Mouse (Mus musculus) gastrocnemius, postnatal 36 days (tissue): ENCODE results near the gene Ppp3ca. TPM values are rescaled to one million over a fixed set of nuclear protein-coding genes. Genes with fewer than 3 reads are reported as not detected.
A peak's percentile ranks its signal among the peaks of the same experiment; 100 is the strongest.

Experiments used
- DNase-seq, 2 experiments: peaks; one replicate each; pipeline ENCODE4 v3.0.0; 2022
- intact Hi-C: fragments of 180-260 bp; cut with DNase I; formaldehyde crosslinking; loops from one replicate; pipeline ENCODE4 v1.15.1; 2025
- total RNA-seq, 2 experiments: library from RNA; stranded (reverse); gene quantifications; 2 replicates each; pipeline ENCODE4 v1.2.3; 2021

Ppp3ca gene
- total RNA-seq, 2 experiments from 2014 or later = 130 to 151 TPM

- intact Hi-C loops = no loop called here
- DNase-seq = no peak
Measured at GRCm38 (mm10) chr3:136718412-136718811, 48.5 kb downstream of the Ppp3ca start.

- DNase-seq = no peak
- intact Hi-C loops = loop anchor here (5.0 kb wide), 1 partner anchor 49 kb away; the partner anchor contains the start of gene Ppp3ca
Measured at GRCm38 (mm10) chr3:136721241-136721640, 51.3 kb downstream of the Ppp3ca start.

GRCm38 (mm10) chr3:136721804-136722427 is 52.0 kb downstream of the Ppp3ca start:
- DNase-seq = no peak
- intact Hi-C loops = loop anchor here (5.0 kb wide), 1 partner anchor 50 kb away; the partner anchor contains the start of gene Ppp3ca

- DNase-seq = no peak
- intact Hi-C loops = loop anchor here (5.0 kb wide), 1 partner anchor 50 kb away; the partner anchor contains the start of gene Ppp3ca
Measured at GRCm38 (mm10) chr3:136722493-136722892, 52.6 kb downstream of the Ppp3ca start.

GRCm38 (mm10) chr3:136725311-136726156 is 55.6 kb downstream of the Ppp3ca start:
- DNase-seq = peak; percentile 70 to 75
- intact Hi-C loops = no loop called here

GRCm38 (mm10) chr3:136727877-136728276 is 58.0 kb downstream of the Ppp3ca start:
- DNase-seq = no peak
- intact Hi-C loops = no loop called here

GRCm38 (mm10) chr3:136729978-136730377 is 60.1 kb downstream of the Ppp3ca start:
- DNase-seq = no peak
- intact Hi-C loops = no loop called here

GRCm38 (mm10) chr3:136731579-136731978 is 61.7 kb downstream of the Ppp3ca start:
- intact Hi-C loops = no loop called here
- no peak for DNase-seq

DNA sequence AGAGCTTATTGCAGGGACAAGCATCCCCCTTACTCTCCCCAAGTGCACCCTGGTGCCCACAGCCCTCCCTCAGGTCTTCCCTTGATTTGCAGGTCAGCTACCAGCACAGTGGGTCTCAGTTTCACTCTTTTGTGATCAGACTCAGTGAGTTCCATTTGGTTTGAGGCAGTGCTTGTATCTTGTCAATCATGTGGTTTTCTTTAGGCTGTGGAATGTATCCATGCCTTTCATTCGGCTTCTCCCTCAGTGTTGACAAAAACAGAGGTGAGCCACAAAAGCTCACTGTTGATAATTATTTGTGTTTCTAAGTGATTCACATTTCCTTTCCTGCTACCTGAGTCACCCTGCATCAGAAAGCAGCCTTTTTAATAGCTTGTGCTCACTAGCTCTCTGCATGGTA is 66.1 kb downstream of the Ppp3ca start:
- intact Hi-C loops = no loop called here

DNA sequence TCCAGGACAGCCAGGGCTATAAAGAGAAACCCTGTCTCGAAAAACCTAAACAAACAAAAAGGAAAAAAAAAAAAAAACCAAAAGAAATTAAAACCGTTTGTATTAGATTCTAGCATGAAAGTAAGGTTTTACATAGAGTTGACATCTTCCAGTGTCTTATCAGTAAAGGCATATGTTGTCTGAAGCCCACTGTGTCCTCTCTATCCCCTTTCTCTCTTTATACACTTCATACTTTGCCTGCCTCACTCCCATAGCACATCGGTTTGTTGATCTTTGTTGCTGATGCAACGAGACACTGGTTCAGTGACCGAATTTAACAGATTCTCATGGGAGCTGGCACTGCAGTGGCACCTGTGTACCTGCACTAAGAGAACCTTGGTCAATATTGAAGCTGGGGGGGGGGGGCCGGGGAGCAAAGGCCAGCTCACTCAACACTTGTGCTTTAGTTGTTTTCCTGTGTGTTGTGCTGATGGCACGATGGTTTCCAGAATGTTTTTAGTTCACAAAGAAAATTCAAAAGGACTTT is 66.9 kb downstream of the Ppp3ca start:
- intact Hi-C loops = no loop called here
- no peak for DNase-seq

More for the DNA sequence above, 66.1 kb downstream of the Ppp3ca start:
- no peak for DNase-seq

DNA sequence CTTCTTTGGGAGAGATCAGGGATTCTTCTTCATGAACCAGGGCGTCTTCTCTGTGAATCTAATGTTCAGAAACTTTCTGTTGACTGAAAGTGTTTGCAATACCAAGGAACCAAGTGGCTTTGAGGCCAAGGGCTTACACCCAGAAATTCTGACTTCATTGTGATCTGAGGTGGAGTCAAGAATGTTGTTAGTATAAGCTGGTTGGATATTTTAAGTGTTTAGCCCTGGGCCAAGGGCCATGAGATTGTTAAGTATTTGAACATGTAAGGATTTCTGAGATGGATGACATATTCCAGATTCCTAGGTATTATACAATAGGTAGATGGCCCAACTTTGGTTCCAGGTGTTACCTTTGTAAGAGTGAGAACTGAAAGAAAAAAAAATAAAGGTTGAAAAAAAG is 68.5 kb downstream of the Ppp3ca start:
- intact Hi-C loops = no loop called here
- DNase-seq = no peak

- intact Hi-C loops = no loop called here
- no peak for DNase-seq
Measured at GRCm38 (mm10) chr3:136738914-136739313, 69.0 kb downstream of the Ppp3ca start.

- intact Hi-C loops = no loop called here
- no peak for DNase-seq
Measured at GRCm38 (mm10) chr3:136741659-136742058, 71.7 kb downstream of the Ppp3ca start.

DNA sequence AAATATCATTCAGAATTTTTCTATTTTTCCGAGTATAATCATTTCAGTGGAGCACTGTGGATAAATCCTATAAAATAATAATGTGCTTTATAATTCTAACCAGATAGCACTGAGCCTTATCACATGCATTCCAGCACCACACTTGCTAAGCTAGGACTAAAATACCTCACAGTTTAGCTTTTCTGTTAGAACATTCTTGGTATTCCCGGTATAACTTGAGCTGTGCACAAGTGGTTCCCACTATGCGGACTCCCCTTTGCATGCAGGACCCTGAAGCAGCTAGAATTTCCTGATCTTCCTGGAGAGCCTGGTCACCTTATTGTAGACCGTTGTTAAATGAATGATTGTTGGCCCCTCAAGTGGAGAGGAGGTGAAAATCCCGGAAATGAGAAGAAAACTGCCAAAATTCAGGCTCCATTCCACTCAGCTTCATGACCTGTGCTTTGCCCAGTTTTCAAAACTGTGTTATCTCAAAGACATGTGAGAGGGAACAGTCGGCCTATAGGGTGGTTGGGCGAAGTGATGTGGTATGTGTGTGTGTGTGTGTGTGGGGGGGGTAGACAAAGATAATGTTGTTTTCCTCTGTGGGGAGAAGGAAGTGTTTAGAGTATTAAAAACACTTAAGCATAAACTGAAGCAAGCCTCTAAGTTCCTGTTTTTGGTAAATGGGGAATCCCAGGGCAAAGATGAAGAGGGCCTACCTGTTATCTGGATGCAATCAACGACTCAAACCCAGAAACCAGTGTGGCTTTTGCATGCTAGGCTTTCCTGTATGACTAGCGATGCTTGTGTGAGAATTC is 72.5 kb downstream of the Ppp3ca start:
- no peak for DNase-seq
- intact Hi-C loops = no loop called here

DNA sequence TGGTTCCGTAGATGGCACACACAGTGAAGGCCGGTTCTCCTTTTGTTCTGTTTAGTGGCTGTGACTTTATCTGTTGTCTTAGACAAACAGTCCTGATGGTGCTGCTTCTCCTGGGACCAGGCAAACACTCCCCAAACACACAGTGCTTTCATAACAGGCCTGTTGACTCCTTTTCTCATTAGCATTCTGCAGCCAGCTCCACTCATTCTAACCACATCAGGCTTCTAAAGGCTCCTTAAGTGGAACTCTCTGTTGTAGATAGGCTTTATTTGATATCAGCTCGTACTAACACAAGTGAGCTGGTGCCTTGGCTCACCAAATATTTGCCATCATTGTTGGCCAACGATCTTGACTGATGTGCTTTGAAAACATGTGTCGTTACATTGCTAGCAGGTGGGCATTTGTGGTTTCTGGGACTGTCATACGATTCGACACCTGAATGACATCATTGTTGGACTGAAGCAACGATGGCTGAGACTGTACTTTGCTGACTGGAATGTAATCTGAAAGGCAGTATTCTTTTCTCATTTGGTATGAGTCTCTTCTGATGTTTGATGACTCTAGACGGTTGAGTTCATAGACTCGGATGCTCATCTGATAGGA is 74.5 kb downstream of the Ppp3ca start:
- intact Hi-C loops = no loop called here

DNA sequence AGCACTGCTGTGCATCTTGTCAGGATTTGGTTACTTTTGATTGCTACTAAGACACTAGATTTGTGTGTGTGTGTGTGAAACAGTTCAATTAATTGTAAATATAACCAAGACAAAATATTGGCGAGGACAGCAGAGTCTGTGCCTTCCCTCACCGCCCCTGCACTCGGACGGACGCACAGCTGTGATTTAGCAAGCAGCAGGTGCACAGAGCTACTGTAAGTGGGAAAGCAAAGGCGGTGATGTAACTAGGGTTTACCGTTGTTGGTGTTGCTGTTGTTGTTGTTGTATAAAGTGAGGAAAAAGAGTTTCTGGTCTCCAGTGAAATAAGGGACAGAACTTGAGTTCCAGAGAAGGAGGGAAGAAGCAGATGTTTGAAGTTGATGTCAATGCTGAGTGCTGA is 75.5 kb downstream of the Ppp3ca start:
- DNase-seq = no peak
- intact Hi-C loops = no loop called here

More for the DNA sequence above, 74.5 kb downstream of the Ppp3ca start:
- DNase-seq = no peak

DNA sequence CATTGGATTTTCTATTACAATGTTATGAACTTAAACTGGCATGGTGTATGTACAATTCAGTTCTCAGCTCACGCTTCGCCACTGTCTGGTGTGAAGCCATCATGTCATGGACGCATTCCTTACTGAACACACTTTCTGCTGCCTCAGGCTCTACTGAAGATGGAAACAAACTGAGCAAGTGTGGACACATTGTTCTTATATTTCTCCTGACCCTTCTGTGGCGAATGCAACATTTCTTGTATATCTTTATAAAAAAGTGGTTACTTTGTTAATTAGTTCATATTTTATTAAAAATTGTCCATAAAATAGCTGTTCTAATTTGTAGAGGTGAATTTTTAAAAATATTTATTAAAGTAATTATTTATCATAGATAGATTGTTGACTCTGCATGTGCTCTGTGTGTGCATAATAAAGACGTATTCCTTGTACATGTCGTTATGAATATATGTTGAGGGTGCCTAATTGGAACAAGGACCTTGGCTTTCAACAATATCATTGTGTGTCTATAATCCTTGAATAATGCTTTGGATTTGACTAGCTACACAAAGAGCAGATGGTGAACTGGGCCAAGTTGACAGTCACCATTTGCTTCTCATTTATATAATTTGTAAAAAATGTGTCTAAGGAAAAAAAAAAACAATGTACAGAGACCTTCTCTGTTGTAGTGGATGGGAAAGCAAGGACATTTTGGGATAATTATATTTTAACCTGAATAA is 79.0 kb downstream of the Ppp3ca start:
- intact Hi-C loops = no loop called here
- no peak for DNase-seq

DNA sequence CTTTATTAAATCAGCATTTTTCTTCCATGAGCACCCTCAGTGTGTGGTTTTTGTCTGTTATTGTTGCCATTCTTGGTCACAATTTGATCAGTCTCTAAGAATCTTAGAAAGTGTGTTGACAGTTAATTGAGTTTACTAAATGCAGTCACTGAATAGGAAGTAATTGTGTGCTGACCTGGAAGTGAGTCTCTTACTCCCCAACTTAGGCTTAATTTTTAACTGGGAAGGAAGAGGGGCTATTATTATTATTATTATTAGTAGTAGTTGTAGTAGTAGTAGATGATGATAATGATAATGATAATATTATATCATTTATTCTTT is 79.5 kb downstream of the Ppp3ca start:
- intact Hi-C loops = no loop called here
- DNase-seq = no peak

GRCm38 (mm10) chr3:136749951-136750350 is 80.0 kb downstream of the Ppp3ca start:
- no peak for DNase-seq
- intact Hi-C loops = no loop called here
